Mouse (Mus musculus): ENCODE measurements around the gene Trhr2. TPM values are rescaled to one million over a fixed set of nuclear protein-coding genes. Genes with fewer than 3 reads are reported as not detected.
A peak's percentile ranks its signal among the peaks of the same experiment; 100 is the strongest.

The Trhr2 gene
- polyA plus RNA-seq, 1 experiment from 2014 or later, result 0.60 TPM

GRCm38 (mm10) chr8:122319045-122319707 is 41.4 kb downstream of the Trhr2 start:
- 78% methylated on average over 11 of the region's 11 CpGs for WGBS
- H3K4me3 ChIP-seq (ENCODE audit: low read length), result no peak overlapping the region
- H3K4me2 ChIP-seq (ENCODE audit: low read length), result no peak overlapping the region
- H3K27me3 ChIP-seq (replicated peaks; ENCODE audit: control insufficient read depth, insufficient read depth, low read length), result peaks cover 3% of the 10 kb centered on the region; the same call in 1 of the 2 replicates
- H3K4me1 ChIP-seq (ENCODE audit: control insufficient read depth, insufficient read depth, low read depth, low read length), result peaks cover 2% of the 10 kb centered on the region; the same call in 1 of the 2 replicates
- H3K9me3 ChIP-seq (ENCODE audit: control insufficient read depth, low read length), result no peaks in the 10 kb centered on the region
- ATAC-seq, result no peak
- no peaks in the 10 kb centered on the region for H3K36me3 ChIP-seq (ENCODE audit: control insufficient read depth, insufficient read depth, low read length)
- H3K9ac ChIP-seq (ENCODE audit: low read depth, low read length), result no peak overlapping the region
- H3K27ac ChIP-seq (ENCODE audit: low read depth, low read length), result no peak overlapping the region

- Histone ChIP-seq H3K36me3 (ENCODE audit: control insufficient read depth, insufficient read depth, low read length) (no peaks in the 10 kb centered on the region), H3K4me3 (ENCODE audit: low read length) (no peak overlapping the region), H3K27ac (ENCODE audit: low read depth, low read length) (no peak overlapping the region), H3K27me3 (replicated peaks; ENCODE audit: control insufficient read depth, insufficient read depth, low read length) (no peaks in the 10 kb centered on the region), H3K9me3 (ENCODE audit: control insufficient read depth, low read length) (no peaks in the 10 kb centered on the region), H3K4me1 (ENCODE audit: control insufficient read depth, insufficient read depth, low read depth, low read length) (no peaks in the 10 kb centered on the region; the same call in 1 of the 2 replicates), H3K9ac (ENCODE audit: low read depth, low read length) (no peak overlapping the region), H3K4me2 (ENCODE audit: low read length) (no peak overlapping the region)
- 58% methylated on average over 8 of the region's 8 CpGs for WGBS
- no peak for ATAC-seq
These were observed 42.5 kb downstream of the Trhr2 start for GRCm38 (mm10) chr8:122317918-122318475.

- Histone ChIP-seq H3K4me1 (ENCODE audit: control insufficient read depth, insufficient read depth, low read depth, low read length) (no peaks in the 10 kb centered on the region; the same call in 1 of the 2 replicates), H3K27me3 (replicated peaks; ENCODE audit: control insufficient read depth, insufficient read depth, low read length) (no peaks in the 10 kb centered on the region), H3K4me2 (ENCODE audit: low read length) (no peak overlapping the region), H3K36me3 (ENCODE audit: control insufficient read depth, insufficient read depth, low read length) (no peaks in the 10 kb centered on the region), H3K9me3 (ENCODE audit: control insufficient read depth, low read length) (no peaks in the 10 kb centered on the region), H3K4me3 (ENCODE audit: low read length) (no peak overlapping the region), H3K9ac (ENCODE audit: low read depth, low read length) (no peak overlapping the region), H3K27ac (ENCODE audit: low read depth, low read length) (no peak overlapping the region)
- WGBS, result 65% methylated on average over 2 of the region's 2 CpGs
- ATAC-seq, result no peak
These were observed 44.1 kb downstream of the Trhr2 start for GRCm38 (mm10) chr8:122316402-122316801.

GRCm38 (mm10) chr8:122314899-122315496 is 45.5 kb downstream of the Trhr2 start:
- no peak for ATAC-seq
- no peaks in the 10 kb centered on the region for H3K4me1 ChIP-seq (ENCODE audit: control insufficient read depth, insufficient read depth, low read depth, low read length)
- H3K9ac ChIP-seq (ENCODE audit: low read depth, low read length), result no peak overlapping the region
- no peak overlapping the region for H3K4me2 ChIP-seq (ENCODE audit: low read length)
- no peaks in the 10 kb centered on the region for H3K36me3 ChIP-seq (ENCODE audit: control insufficient read depth, insufficient read depth, low read length)
- no peaks in the 10 kb centered on the region for H3K27me3 ChIP-seq (replicated peaks; ENCODE audit: control insufficient read depth, insufficient read depth, low read length)
- H3K9me3 ChIP-seq (ENCODE audit: control insufficient read depth, low read length), result no peaks in the 10 kb centered on the region
- H3K4me3 ChIP-seq (ENCODE audit: low read length), result no peak overlapping the region
- no peak overlapping the region for H3K27ac ChIP-seq (ENCODE audit: low read depth, low read length)
- 67% methylated on average over 13 of the region's 13 CpGs for WGBS

- Histone ChIP-seq H3K4me2 (ENCODE audit: low read length) (no peak overlapping the region), H3K9ac (ENCODE audit: low read depth, low read length) (no peak overlapping the region), H3K27ac (ENCODE audit: low read depth, low read length) (no peak overlapping the region), H3K4me3 (ENCODE audit: low read length) (no peak overlapping the region), H3K27me3 (replicated peaks; ENCODE audit: control insufficient read depth, insufficient read depth, low read length) (no peaks in the 10 kb centered on the region), H3K4me1 (ENCODE audit: control insufficient read depth, insufficient read depth, low read depth, low read length) (no peaks in the 10 kb centered on the region), H3K36me3 (ENCODE audit: control insufficient read depth, insufficient read depth, low read length) (no peaks in the 10 kb centered on the region), H3K9me3 (ENCODE audit: control insufficient read depth, low read length) (no peaks in the 10 kb centered on the region)
- no peak for ATAC-seq
- WGBS, result 75% methylated on average over 12 of the region's 12 CpGs
These were observed 47.2 kb downstream of the Trhr2 start for GRCm38 (mm10) chr8:122313310-122313709.

- ATAC-seq, result no peak
- Histone ChIP-seq H3K9ac (ENCODE audit: low read depth, low read length) (no peak overlapping the region), H3K36me3 (ENCODE audit: control insufficient read depth, insufficient read depth, low read length) (no peaks in the 10 kb centered on the region), H3K27me3 (replicated peaks; ENCODE audit: control insufficient read depth, insufficient read depth, low read length) (no peaks in the 10 kb centered on the region), H3K9me3 (ENCODE audit: control insufficient read depth, low read length) (no peaks in the 10 kb centered on the region), H3K4me2 (ENCODE audit: low read length) (no peak overlapping the region), H3K4me3 (ENCODE audit: low read length) (no peak overlapping the region), H3K4me1 (ENCODE audit: control insufficient read depth, insufficient read depth, low read depth, low read length) (no peaks in the 10 kb centered on the region; the same call in 1 of the 2 replicates), H3K27ac (ENCODE audit: low read depth, low read length) (no peak overlapping the region)
- WGBS, result 85% methylated on average over 2 of the region's 2 CpGs
These were observed 48.0 kb downstream of the Trhr2 start for GRCm38 (mm10) chr8:122312553-122312952.

- Histone ChIP-seq H3K4me1 (ENCODE audit: control insufficient read depth, insufficient read depth, low read depth, low read length) (peaks cover 7% of the 10 kb centered on the region), H3K4me3 (ENCODE audit: low read length) (no peak overlapping the region), H3K9me3 (ENCODE audit: control insufficient read depth, low read length) (no peaks in the 10 kb centered on the region), H3K4me2 (ENCODE audit: low read length) (no peak overlapping the region), H3K9ac (ENCODE audit: low read depth, low read length) (no peak overlapping the region), H3K36me3 (ENCODE audit: control insufficient read depth, insufficient read depth, low read length) (no peaks in the 10 kb centered on the region), H3K27me3 (replicated peaks; ENCODE audit: control insufficient read depth, insufficient read depth, low read length) (no peaks in the 10 kb centered on the region), H3K27ac (ENCODE audit: low read depth, low read length) (no peak overlapping the region)
- WGBS, result 96% methylated on average over 2 of the region's 2 CpGs
- ATAC-seq, result no peak
These were observed 49.4 kb downstream of the Trhr2 start for GRCm38 (mm10) chr8:122311115-122311514.

- Histone ChIP-seq H3K27me3 (replicated peaks; ENCODE audit: control insufficient read depth, insufficient read depth, low read length) (no peaks in the 10 kb centered on the region), H3K9ac (ENCODE audit: low read depth, low read length) (no peak overlapping the region), H3K36me3 (ENCODE audit: control insufficient read depth, insufficient read depth, low read length) (no peaks in the 10 kb centered on the region)
These were observed 51.3 kb downstream of the Trhr2 start for GRCm38 (mm10) chr8:122309272-122309671.

GRCm38 (mm10) chr8:122307836-122308235 is 52.7 kb downstream of the Trhr2 start:
- ATAC-seq, result peak; percentile 44; the same call in 1 of the 2 replicates
- Histone ChIP-seq H3K27me3 (replicated peaks; ENCODE audit: control insufficient read depth, insufficient read depth, low read length) (no peaks in the 10 kb centered on the region), H3K4me1 (ENCODE audit: control insufficient read depth, insufficient read depth, low read depth, low read length) (peaks cover 7% of the 10 kb centered on the region), H3K9ac (ENCODE audit: low read depth, low read length) (no peak overlapping the region), H3K36me3 (ENCODE audit: control insufficient read depth, insufficient read depth, low read length) (no peaks in the 10 kb centered on the region), H3K4me2 (ENCODE audit: low read length) (no peak overlapping the region), H3K27ac (ENCODE audit: low read depth, low read length) (peak overlapping the region; percentile 42; the same call in 1 of the 2 replicates), H3K4me3 (ENCODE audit: low read length) (no peak overlapping the region), H3K9me3 (ENCODE audit: control insufficient read depth, low read length) (no peaks in the 10 kb centered on the region)
- 51% methylated on average over 8 of the region's 8 CpGs for WGBS

More at GRCm38 (mm10) chr8:122309272-122309671, 51.3 kb downstream of the Trhr2 start:
- H3K27ac ChIP-seq (ENCODE audit: low read depth, low read length), result no peak overlapping the region
- peaks cover 7% of the 10 kb centered on the region for H3K4me1 ChIP-seq (ENCODE audit: control insufficient read depth, insufficient read depth, low read depth, low read length)
- WGBS, result 78% methylated on average over 12 of the region's 12 CpGs
- no peaks in the 10 kb centered on the region for H3K9me3 ChIP-seq (ENCODE audit: control insufficient read depth, low read length)
- H3K4me2 ChIP-seq (ENCODE audit: low read length), result no peak overlapping the region
- no peak overlapping the region for H3K4me3 ChIP-seq (ENCODE audit: low read length)
- ATAC-seq, result no peak
